Mouse (Mus musculus): ENCODE measurements around the gene Vpreb1. TPM values are rescaled to one million over a fixed set of nuclear protein-coding genes. Genes with fewer than 3 reads are reported as not detected.
"Not testable (repeated sequence)": the region's sequence is repeated elsewhere in the genome, so short reads cannot be mapped to it uniquely, and the experiment has no call there.

Gene Vpreb1
- total RNA-seq, 2 experiments from 2014 or later, result 8.5 to 29.8 TPM

GRCm38 (mm10) chr16:16856731-16857476 lies 13.7 kb downstream of the Vpreb1 start:
- ATAC-seq (replicated peaks; ENCODE audit: low FRiP score, poor library complexity, severe bottlenecking), result no peak

GRCm38 (mm10) chr16:16856054-16856453 lies 14.6 kb downstream of the Vpreb1 start:
- ATAC-seq (replicated peaks; ENCODE audit: low FRiP score, poor library complexity, severe bottlenecking), result not testable (repeated sequence)

- ATAC-seq (replicated peaks; ENCODE audit: low FRiP score, poor library complexity, severe bottlenecking), result no peak
Measured at GRCm38 (mm10) chr16:16855541-16855940, 15.1 kb downstream of the Vpreb1 start.

GRCm38 (mm10) chr16:16854836-16855235 lies 15.8 kb downstream of the Vpreb1 start:
- no peak for ATAC-seq (replicated peaks; ENCODE audit: low FRiP score, poor library complexity, severe bottlenecking)

GRCm38 (mm10) chr16:16852411-16852810 lies 18.2 kb downstream of the Vpreb1 start:
- no peak for ATAC-seq (replicated peaks; ENCODE audit: low FRiP score, poor library complexity, severe bottlenecking)

GRCm38 (mm10) chr16:16849196-16849595 lies 21.4 kb downstream of the Vpreb1 start:
- no peak for ATAC-seq (replicated peaks; ENCODE audit: low FRiP score, poor library complexity, severe bottlenecking)

GRCm38 (mm10) chr16:16829671-16830070 lies 41.0 kb downstream of the Vpreb1 start:
- no peak for ATAC-seq (replicated peaks; ENCODE audit: low FRiP score, poor library complexity, severe bottlenecking)

- peak; percentile 63 for ATAC-seq (replicated peaks; ENCODE audit: low FRiP score, poor library complexity, severe bottlenecking)
Measured at GRCm38 (mm10) chr16:16828757-16829615, 41.7 kb downstream of the Vpreb1 start, which contains the start of gene Spag6l. Gene Spag6l, minus strand, starts transcription at chr16:16829456.

GRCm38 (mm10) chr16:16826223-16826622 lies 44.4 kb downstream of the Vpreb1 start:
- no peak for ATAC-seq (replicated peaks; ENCODE audit: low FRiP score, poor library complexity, severe bottlenecking)

- ATAC-seq (replicated peaks; ENCODE audit: low FRiP score, poor library complexity, severe bottlenecking), result no peak
Measured at GRCm38 (mm10) chr16:16825476-16825875, 45.2 kb downstream of the Vpreb1 start.

Other genes with a start within 250 kb of the Vpreb1 start
- gene Olfr19, start 194.4 kb downstream of the Vpreb1 start, total RNA-seq (2015; ENCODE audit: low replicate concordance), result not detected in 2 replicates
- not detected in 2 replicates for gene Olfr19, start 194.4 kb downstream of the Vpreb1 start, total RNA-seq (2017; ENCODE audit: low replicate concordance)
- not detected in 2 replicates for gene Spag6l, start 41.4 kb downstream of the Vpreb1 start, total RNA-seq (2015; ENCODE audit: low replicate concordance)
- 3.6 TPM in 1 of 2 replicates, not detected in the other for gene Spag6l, start 41.4 kb downstream of the Vpreb1 start, total RNA-seq (2017; ENCODE audit: low replicate concordance)
- 46.9 and 57.8 TPM in 2 replicates for gene Igll1, start 6.9 kb downstream of the Vpreb1 start, total RNA-seq (2015; ENCODE audit: low replicate concordance)
- 2.7 and 10.8 TPM in 2 replicates for gene Igll1, start 6.9 kb downstream of the Vpreb1 start, total RNA-seq (2017; ENCODE audit: low replicate concordance)
- gene Top3b, start 107 bp downstream of the Vpreb1 start, total RNA-seq (2015; ENCODE audit: low replicate concordance), result 18.0 and 33.5 TPM in 2 replicates
- 11.9 and 24.3 TPM in 2 replicates for gene Top3b, start 107 bp downstream of the Vpreb1 start, total RNA-seq (2017; ENCODE audit: low replicate concordance)
- 1.7 and 1.8 TPM in 2 replicates for gene Ppm1f, start 25.6 kb upstream of the Vpreb1 start, total RNA-seq (2015; ENCODE audit: low replicate concordance)
- gene Ppm1f, start 25.6 kb upstream of the Vpreb1 start, total RNA-seq (2017; ENCODE audit: low replicate concordance), result 0.30 and 2.7 TPM in 2 replicates
- 81.7 and 109 TPM in 2 replicates for gene Mapk1, start 112.5 kb upstream of the Vpreb1 start, total RNA-seq (2015; ENCODE audit: low replicate concordance)
- gene Mapk1, start 112.5 kb upstream of the Vpreb1 start, total RNA-seq (2017; ENCODE audit: low replicate concordance), result 113 and 116 TPM in 2 replicates
- not detected in 2 replicates for gene Ypel1, start 198.9 kb upstream of the Vpreb1 start, total RNA-seq (2015; ENCODE audit: low replicate concordance)
- gene Ypel1, start 198.9 kb upstream of the Vpreb1 start, total RNA-seq (2017; ENCODE audit: low replicate concordance), result not detected in 2 replicates
- gene Ppil2, start 240.4 kb upstream of the Vpreb1 start, total RNA-seq (2015; ENCODE audit: low replicate concordance), result 41.9 and 43.2 TPM in 2 replicates
- gene Ppil2, start 240.4 kb upstream of the Vpreb1 start, total RNA-seq (2017; ENCODE audit: low replicate concordance), result 37.7 and 65.6 TPM in 2 replicates